Mouse (Mus musculus) ES-E14 (cell line): ENCODE measurements around the gene Cldn6.

ENCODE experiments used
- HCFC1 ChIP-seq: IDR thresholded peaks from 2 replicates; pipeline ENCODE4 v1.6.1; 2012; ENCODE audit warnings: low read length, inconsistent platforms, borderline replicate concordance; ENCODE audit not compliant: insufficient read depth
- MAFK ChIP-seq: IDR thresholded peaks from 2 replicates; pipeline ENCODE4 v1.6.1; 2014; ENCODE audit warnings: mild to moderate bottlenecking, low read depth, low read length, inconsistent platforms; ENCODE audit not compliant: insufficient read depth
- ZC3H11A ChIP-seq: IDR thresholded peaks from 2 replicates; pipeline ENCODE4 v1.6.1; 2012; ENCODE audit warnings: low read depth, mild to moderate bottlenecking, inconsistent platforms, low read length, borderline replicate concordance
- ZNF384 ChIP-seq: IDR thresholded peaks from 2 replicates; pipeline ENCODE4 v1.6.1; 2012; ENCODE audit warnings: low read depth, low read length, inconsistent platforms

DNA sequence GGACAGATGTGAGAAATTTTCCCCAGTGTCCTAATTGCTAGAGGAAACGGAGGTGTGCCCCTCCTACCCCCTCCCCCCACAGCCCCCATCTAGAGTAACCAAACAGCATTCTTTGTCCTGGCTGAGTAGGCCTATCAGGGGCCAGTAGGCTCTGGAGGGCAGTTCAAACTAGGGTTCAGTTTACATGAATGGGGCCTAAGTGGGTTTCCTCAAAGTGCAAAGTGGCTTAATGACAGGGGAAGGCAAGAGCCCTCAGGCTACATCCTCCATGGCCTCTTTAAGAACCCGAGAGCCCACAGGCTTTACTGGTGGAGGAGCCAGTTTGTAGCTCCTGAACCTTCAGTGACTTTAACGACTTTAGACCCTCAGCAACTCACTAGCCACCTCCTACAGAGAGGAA is 16.8 kb downstream of the Cldn6 start:
- TF ChIP-seq ZC3H11A (no peak), HCFC1 (no peak), ZNF384 (no peak), MAFK (no peak)
